Mouse (Mus musculus) megakaryocyte, embryonic 14.5 days (primary cell): ENCODE measurements around the gene Acin1.

Experiments used
- FLI1 ChIP-seq: IDR thresholded peaks from 2 replicates; pipeline ENCODE4 v1.6.1; 2012; ENCODE audit warnings: low read length, inconsistent platforms, mixed read lengths
- GATA1 ChIP-seq: IDR thresholded peaks from 3 replicates; pipeline ENCODE4 v1.6.1; 2012; ENCODE audit warnings: mixed read lengths, low read length, inconsistent platforms, borderline replicate concordance

DNA sequence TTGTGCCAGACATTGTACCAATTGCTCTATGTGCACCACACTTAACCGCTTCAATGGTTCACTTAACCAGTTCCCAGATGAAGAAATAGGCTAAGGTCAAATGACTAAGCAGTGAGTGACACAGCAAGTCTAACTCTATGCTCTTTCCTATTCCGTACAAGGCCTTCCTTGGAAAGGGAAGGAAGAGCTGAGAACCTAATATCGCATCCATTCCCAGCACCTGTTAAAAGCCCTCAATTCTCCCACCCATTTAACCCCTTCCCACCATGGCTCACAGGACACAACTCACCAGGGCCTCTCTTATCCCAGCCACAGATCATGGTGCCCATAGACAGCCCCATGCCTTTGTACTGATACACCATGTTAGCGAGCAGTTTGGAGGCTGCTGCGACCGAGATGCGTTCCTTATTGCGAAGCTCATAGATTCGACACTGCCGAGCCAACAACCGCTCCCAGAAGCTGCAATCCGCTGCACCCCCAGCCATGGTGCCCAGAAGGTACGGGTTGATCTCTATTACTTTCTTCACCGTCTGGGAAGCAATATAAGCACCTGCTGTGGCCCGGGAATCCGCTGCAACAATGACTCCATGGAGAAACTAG, 70.4 kb downstream of the Acin1 start:
- TF ChIP-seq GATA1 (no peak), FLI1 (no peak)
